Mouse (Mus musculus): Measurements from ENCODE around the gene Hc. TPM values are rescaled to one million over a fixed set of nuclear protein-coding genes. Genes with fewer than 3 reads are reported as not detected.

The Hc gene
- total RNA-seq, 1 experiment from 2014 or later = not detected

Other genes with a start within 250 kb of the Hc start
- gene Fbxw2, start 235.1 kb downstream of the Hc start, total RNA-seq (2017) = 59.0 and 63.9 TPM in 2 replicates
- not detected in 2 replicates for gene Gm34653, start 228.4 kb downstream of the Hc start, total RNA-seq (2017)
- gene Cutal, start 187.0 kb downstream of the Hc start, total RNA-seq (2017) = not detected in 2 replicates
- 32.7 and 36.0 TPM in 2 replicates for gene Psmd5, start 186.5 kb downstream of the Hc start, total RNA-seq (2017)
- gene Phf19, start 147.4 kb downstream of the Hc start, total RNA-seq (2017) = 5.8 and 9.6 TPM in 2 replicates
- gene Traf1, start 99.7 kb downstream of the Hc start, total RNA-seq (2017) = 0.69 and 1.3 TPM in 2 replicates
- 0.73 TPM in 1 of 2 replicates, not detected in the other for gene AI182371, start 40.1 kb upstream of the Hc start, total RNA-seq (2017)
- gene Cntrl, start 48.1 kb upstream of the Hc start, total RNA-seq (2017) = 146 and 156 TPM in 2 replicates
- 136 and 137 TPM in 2 replicates for gene Rab14, start 139.7 kb upstream of the Hc start, total RNA-seq (2017)
- 8.9 and 9.7 TPM in 2 replicates for gene Gsn, start 194.9 kb upstream of the Hc start, total RNA-seq (2017)